Mouse (Mus musculus) lung, adult 10 weeks (tissue): ENCODE results near the gene Klk12. TPM values are rescaled to one million over a fixed set of nuclear protein-coding genes. Genes with fewer than 3 reads are reported as not detected.

Experiments
- polyA plus RNA-seq: library from polyadenylated mRNA; stranded (reverse); fragments of 350-450 nt; fragmentation: Illumina TruSeq; extraction: RNeasy Lipid Tissue Mini Kit (QIAGEN cat#74804); gene quantifications from one replicate; pipeline ENCODE4 v1.2.3, GENCODE M21; 2014; ENCODE audit warnings: low read depth, low replicate concordance; ENCODE audit not compliant: insufficient read depth

Gene Klk12
- polyA plus RNA-seq, result not detected

DNA sequence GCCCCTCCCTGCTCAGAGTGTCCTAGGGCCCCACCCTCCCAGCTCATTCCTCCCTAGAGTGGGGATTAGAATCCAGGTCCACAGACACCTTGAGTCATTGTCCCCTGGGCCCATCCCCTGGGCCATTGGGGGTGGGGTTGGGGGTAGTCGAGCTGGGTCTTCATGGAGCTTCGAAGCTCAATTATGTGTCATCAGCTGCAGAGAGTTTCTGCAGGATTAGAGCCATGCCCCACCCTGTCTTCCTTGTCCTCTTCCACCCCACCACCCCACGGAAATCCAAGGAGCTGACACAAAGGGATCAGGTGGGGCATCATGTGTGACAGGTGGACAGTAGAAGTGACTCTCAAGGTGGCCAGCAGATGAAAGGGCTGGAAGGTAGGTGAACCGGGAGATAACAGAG lies at the start of gene Klk12:
TSS of gene Klk12 (plus strand) at position 301 of the 400 bp plus-strand sequence.

GRCm38 (mm10) chr7:43774364-43774763 lies 5.7 kb downstream of the Klk12 start, which contains the start of gene Klk11:
Gene Klk11 (plus strand): TSS chr7:43774604.

GRCm38 (mm10) chr7:43780746-43781145 lies 12.0 kb downstream of the Klk12 start, which contains the start of gene Klk10:
Gene Klk10 (plus strand): TSS chr7:43781035.

GRCm38 (mm10) chr7:43791591-43791990 lies 22.9 kb downstream of the Klk12 start, which contains the start of gene Klk9:
Gene Klk9 (plus strand): TSS chr7:43791891.

GRCm38 (mm10) chr7:43797333-43797769 lies 28.7 kb downstream of the Klk12 start, which contains the start of gene Klk8:
Gene Klk8 (plus strand): TSS chr7:43797577.

DNA sequence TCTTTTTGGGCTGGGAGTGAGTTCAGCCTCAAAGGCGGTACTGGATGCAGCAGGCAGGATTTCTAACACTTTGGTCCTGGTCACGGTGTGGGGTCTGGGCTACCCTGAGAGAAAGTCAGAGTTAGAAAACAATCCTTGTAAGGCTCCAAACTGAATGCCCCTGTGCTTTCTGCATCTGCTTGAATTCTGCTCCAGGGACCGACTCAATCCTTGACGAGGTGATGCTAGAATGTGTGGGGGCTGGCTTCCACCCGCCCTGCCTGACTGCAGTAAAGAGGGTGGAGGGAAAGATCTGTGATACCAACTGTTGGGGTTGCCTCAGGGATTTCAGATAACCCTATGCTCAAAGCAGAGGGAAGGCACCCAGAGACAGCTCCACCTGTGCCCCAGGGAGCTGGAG lies 42.3 kb downstream of the Klk12 start, which contains the start of gene Klk7:
TSS of gene Klk7 (plus strand) at position 301 of the 400 bp plus-strand sequence.

Other genes with a start within 250 kb of the Klk12 start
- gene Cd33, start 224.5 kb upstream of the Klk12 start, polyA plus RNA-seq, result 3.8 TPM
- 1.9 TPM for gene Zfp658, start 206.6 kb upstream of the Klk12 start, polyA plus RNA-seq
- 3.3 TPM for gene Zfp719, start 189.3 kb upstream of the Klk12 start, polyA plus RNA-seq
- gene Zfp819, start 161.7 kb upstream of the Klk12 start, polyA plus RNA-seq, result not detected
- not detected for gene Ceacam18, start 134.2 kb upstream of the Klk12 start, polyA plus RNA-seq
- gene Siglece, start 108.7 kb upstream of the Klk12 start, polyA plus RNA-seq, result 5.0 TPM
- gene Ctu1, start 96.9 kb upstream of the Klk12 start, polyA plus RNA-seq, result 6.5 TPM
- 1.1 TPM for gene Klk14, start 78.5 kb upstream of the Klk12 start, polyA plus RNA-seq
- 3.6 TPM for gene Klk13, start 56.3 kb upstream of the Klk12 start, polyA plus RNA-seq
- 1.8 TPM for gene Klk11, start 5.7 kb downstream of the Klk12 start, polyA plus RNA-seq
- 0.92 TPM for gene Klk10, start 12.1 kb downstream of the Klk12 start, polyA plus RNA-seq
- not detected for gene Klk9, start 23.0 kb downstream of the Klk12 start, polyA plus RNA-seq
- 20.3 TPM for gene Klk8, start 28.7 kb downstream of the Klk12 start, polyA plus RNA-seq
- gene Klk7, start 42.4 kb downstream of the Klk12 start, polyA plus RNA-seq, result not detected
- gene Klk6, start 55.6 kb downstream of the Klk12 start, polyA plus RNA-seq, result not detected
- not detected for gene Klk5, start 73.1 kb downstream of the Klk12 start, polyA plus RNA-seq
- not detected for gene Klk4, start 112.3 kb downstream of the Klk12 start, polyA plus RNA-seq
- not detected for gene Klk15, start 164.8 kb downstream of the Klk12 start, polyA plus RNA-seq
- gene Klk1b8, start 181.8 kb downstream of the Klk12 start, polyA plus RNA-seq, result not detected
- gene Klk1b1, start 197.9 kb downstream of the Klk12 start, polyA plus RNA-seq, result not detected
- gene Klk1b9, start 207.2 kb downstream of the Klk12 start, polyA plus RNA-seq, result not detected
- gene Klk1b11, start 227.0 kb downstream of the Klk12 start, polyA plus RNA-seq, result not detected
- not detected for gene Klk1b26, start 243.3 kb downstream of the Klk12 start, polyA plus RNA-seq